Mouse (Mus musculus): Measurements from ENCODE around the gene Arntl2. TPM values are rescaled to one million over a fixed set of nuclear protein-coding genes. Genes with fewer than 3 reads are reported as not detected.

The Arntl2 gene
- polyA plus RNA-seq, 1 experiment from 2014 or later: 4.1 TPM

GRCm38 (mm10) chr6:146797446-146797845 lies 1.6 kb downstream of the Arntl2 start:
- Histone ChIP-seq H3K4me3 (ENCODE audit: low read depth, low read length) (no peak overlapping the region), H3K4me1 (ENCODE audit: control insufficient read depth, insufficient read depth, low read length) (no peaks in the 10 kb centered on the region), H3K9ac (ENCODE audit: low read depth, low read length) (no peak overlapping the region), H3K27me3 (replicated peaks; ENCODE audit: control insufficient read depth, insufficient read depth, low read length) (no peaks in the 10 kb centered on the region; the same call in 1 of the 2 replicates), H3K4me2 (ENCODE audit: low read depth, low read length) (no peak overlapping the region), H3K27ac (replicated peaks; ENCODE audit: low read depth, low read length) (no peak overlapping the region), H3K9me3 (ENCODE audit: control insufficient read depth, low read length) (no peaks in the 10 kb centered on the region), H3K36me3 (ENCODE audit: control insufficient read depth, insufficient read depth, low read length) (no peaks in the 10 kb centered on the region)
- DNase-seq (ENCODE audit: low spot score) (no peak), ATAC-seq (ENCODE audit: low read depth) (no peak)
- 70% methylated on average over 5 of the region's 5 CpGs for WGBS

- no peak for DNase-seq (ENCODE audit: low spot score)
- Histone ChIP-seq H3K9me3 (ENCODE audit: control insufficient read depth, low read length) (no peaks in the 10 kb centered on the region), H3K27me3 (replicated peaks; ENCODE audit: control insufficient read depth, insufficient read depth, low read length) (no peaks in the 10 kb centered on the region), H3K9ac (ENCODE audit: low read depth, low read length) (no peak overlapping the region), H3K27ac (replicated peaks; ENCODE audit: low read depth, low read length) (no peak overlapping the region), H3K4me2 (ENCODE audit: low read depth, low read length) (no peak overlapping the region), H3K4me3 (ENCODE audit: low read depth, low read length) (no peak overlapping the region), H3K4me1 (ENCODE audit: control insufficient read depth, insufficient read depth, low read length) (no peaks in the 10 kb centered on the region), H3K36me3 (ENCODE audit: control insufficient read depth, insufficient read depth, low read length) (peaks cover 23% of the 10 kb centered on the region)
- ATAC-seq (ENCODE audit: low read depth): no peak
- 87% methylated on average over 6 of the region's 6 CpGs for whole genome bisulfite sequencing
Measured at GRCm38 (mm10) chr6:146809991-146810390, 14.1 kb downstream of the Arntl2 start.

GRCm38 (mm10) chr6:146813007-146813406 lies 17.2 kb downstream of the Arntl2 start:
- ATAC-seq (ENCODE audit: low read depth): no peak
- Histone ChIP-seq H3K27me3 (replicated peaks; ENCODE audit: control insufficient read depth, insufficient read depth, low read length) (no peaks in the 10 kb centered on the region), H3K36me3 (ENCODE audit: control insufficient read depth, insufficient read depth, low read length) (peaks cover 16% of the 10 kb centered on the region), H3K27ac (replicated peaks; ENCODE audit: low read depth, low read length) (no peak overlapping the region), H3K4me2 (ENCODE audit: low read depth, low read length) (no peak overlapping the region), H3K9me3 (ENCODE audit: control insufficient read depth, low read length) (no peaks in the 10 kb centered on the region), H3K9ac (ENCODE audit: low read depth, low read length) (no peak overlapping the region), H3K4me3 (ENCODE audit: low read depth, low read length) (no peak overlapping the region), H3K4me1 (ENCODE audit: control insufficient read depth, insufficient read depth, low read length) (no peaks in the 10 kb centered on the region)
- DNase-seq (ENCODE audit: low spot score): no peak
- WGBS: 81% methylated on average over 5 of the region's 5 CpGs

- WGBS: 82% methylated on average over 29 of the region's 29 CpGs
- H3K4me1 ChIP-seq (ENCODE audit: control insufficient read depth, insufficient read depth, low read length): no peaks in the 10 kb centered on the region
- H3K27me3 ChIP-seq (replicated peaks; ENCODE audit: control insufficient read depth, insufficient read depth, low read length): no peaks in the 10 kb centered on the region
- H3K9me3 ChIP-seq (ENCODE audit: control insufficient read depth, low read length): no peaks in the 10 kb centered on the region
- peaks cover 10% of the 10 kb centered on the region; the same call in 1 of the 2 replicates for H3K36me3 ChIP-seq (ENCODE audit: control insufficient read depth, insufficient read depth, low read length)
- ATAC-seq (ENCODE audit: low read depth): no peak
- no peak overlapping the region for H3K4me3 ChIP-seq (ENCODE audit: low read depth, low read length)
- H3K27ac ChIP-seq (replicated peaks; ENCODE audit: low read depth, low read length): no peak overlapping the region
- no peak for DNase-seq (ENCODE audit: low spot score)
- H3K4me2 ChIP-seq (ENCODE audit: low read depth, low read length): no peak overlapping the region
- no peak overlapping the region for H3K9ac ChIP-seq (ENCODE audit: low read depth, low read length)
Measured at GRCm38 (mm10) chr6:146820177-146820965, 24.5 kb downstream of the Arntl2 start.

- Histone ChIP-seq H3K36me3 (ENCODE audit: control insufficient read depth, insufficient read depth, low read length) (peaks cover 10% of the 10 kb centered on the region; the same call in 1 of the 2 replicates), H3K4me3 (ENCODE audit: low read depth, low read length) (no peak overlapping the region), H3K27me3 (replicated peaks; ENCODE audit: control insufficient read depth, insufficient read depth, low read length) (no peaks in the 10 kb centered on the region), H3K9me3 (ENCODE audit: control insufficient read depth, low read length) (no peaks in the 10 kb centered on the region), H3K4me2 (ENCODE audit: low read depth, low read length) (no peak overlapping the region), H3K9ac (ENCODE audit: low read depth, low read length) (no peak overlapping the region), H3K27ac (replicated peaks; ENCODE audit: low read depth, low read length) (no peak overlapping the region), H3K4me1 (ENCODE audit: control insufficient read depth, insufficient read depth, low read length) (no peaks in the 10 kb centered on the region)
- ATAC-seq (ENCODE audit: low read depth) (no peak), DNase-seq (ENCODE audit: low spot score) (no peak)
- WGBS: 89% methylated on average over 13 of the region's 13 CpGs
Measured at GRCm38 (mm10) chr6:146821958-146822357, 26.1 kb downstream of the Arntl2 start.

- WGBS: 39% methylated on average over 16 of the region's 16 CpGs
- ATAC-seq (ENCODE audit: low read depth): peak; percentile 50
- DNase-seq (ENCODE audit: low spot score): peak; percentile 62
Measured at GRCm38 (mm10) chr6:146824727-146825486, 29.1 kb downstream of the Arntl2 start.

GRCm38 (mm10) chr6:146825487-146825773 lies 29.6 kb downstream of the Arntl2 start:
- H3K27ac ChIP-seq (replicated peaks; ENCODE audit: low read depth, low read length): no peak overlapping the region
- no peaks in the 10 kb centered on the region for H3K4me1 ChIP-seq (ENCODE audit: control insufficient read depth, insufficient read depth, low read length)
- H3K9me3 ChIP-seq (ENCODE audit: control insufficient read depth, low read length): no peaks in the 10 kb centered on the region
- DNase-seq (ENCODE audit: low spot score) (no peak), ATAC-seq (ENCODE audit: low read depth) (no peak)
- H3K4me2 ChIP-seq (ENCODE audit: low read depth, low read length): no peak overlapping the region
- H3K27me3 ChIP-seq (replicated peaks; ENCODE audit: control insufficient read depth, insufficient read depth, low read length): no peaks in the 10 kb centered on the region
- no peak overlapping the region for H3K9ac ChIP-seq (ENCODE audit: low read depth, low read length)
- no peak overlapping the region for H3K4me3 ChIP-seq (ENCODE audit: low read depth, low read length)
- H3K36me3 ChIP-seq (ENCODE audit: control insufficient read depth, insufficient read depth, low read length): peaks cover 10% of the 10 kb centered on the region; the same call in 1 of the 2 replicates
- 75% methylated on average over 1 of the region's 1 CpGs for WGBS

More at GRCm38 (mm10) chr6:146824727-146825486, 29.1 kb downstream of the Arntl2 start:
- Histone ChIP-seq H3K4me3 (ENCODE audit: low read depth, low read length) (no peak overlapping the region), H3K9ac (ENCODE audit: low read depth, low read length) (no peak overlapping the region), H3K27me3 (replicated peaks; ENCODE audit: control insufficient read depth, insufficient read depth, low read length) (no peaks in the 10 kb centered on the region), H3K4me2 (ENCODE audit: low read depth, low read length) (no peak overlapping the region), H3K27ac (replicated peaks; ENCODE audit: low read depth, low read length) (no peak overlapping the region), H3K9me3 (ENCODE audit: control insufficient read depth, low read length) (no peaks in the 10 kb centered on the region), H3K36me3 (ENCODE audit: control insufficient read depth, insufficient read depth, low read length) (peaks cover 10% of the 10 kb centered on the region; the same call in 1 of the 2 replicates), H3K4me1 (ENCODE audit: control insufficient read depth, insufficient read depth, low read length) (no peaks in the 10 kb centered on the region)

GRCm38 (mm10) chr6:146831320-146831719 lies 35.5 kb downstream of the Arntl2 start:
- Histone ChIP-seq H3K9me3 (ENCODE audit: control insufficient read depth, low read length) (no peaks in the 10 kb centered on the region), H3K4me1 (ENCODE audit: control insufficient read depth, insufficient read depth, low read length) (no peaks in the 10 kb centered on the region), H3K27ac (replicated peaks; ENCODE audit: low read depth, low read length) (no peak overlapping the region), H3K9ac (ENCODE audit: low read depth, low read length) (no peak overlapping the region), H3K27me3 (replicated peaks; ENCODE audit: control insufficient read depth, insufficient read depth, low read length) (no peaks in the 10 kb centered on the region), H3K36me3 (ENCODE audit: control insufficient read depth, insufficient read depth, low read length) (0 out of 2 replicates have a peak, but pooled peaks cover 11% of the 10 kb centered on the region), H3K4me2 (ENCODE audit: low read depth, low read length) (no peak overlapping the region), H3K4me3 (ENCODE audit: low read depth, low read length) (no peak overlapping the region)
- DNase-seq (ENCODE audit: low spot score) (no peak), ATAC-seq (ENCODE audit: low read depth) (no peak)
- 88% methylated on average over 12 of the region's 12 CpGs for WGBS

Measured in embryonic facial prominence, embryonic 14.5 days (tissue).